Mouse (Mus musculus) spleen, postnatal 14 days (tissue): ENCODE data around the gene Olfr530.

Source experiments
- DNase-seq, 2 experiments: peaks; one replicate each; pipeline ENCODE4 v3.0.0; 2021 to 2022; ENCODE audit warnings: low spot score in 2 of 2

Gene Olfr530

DNA sequence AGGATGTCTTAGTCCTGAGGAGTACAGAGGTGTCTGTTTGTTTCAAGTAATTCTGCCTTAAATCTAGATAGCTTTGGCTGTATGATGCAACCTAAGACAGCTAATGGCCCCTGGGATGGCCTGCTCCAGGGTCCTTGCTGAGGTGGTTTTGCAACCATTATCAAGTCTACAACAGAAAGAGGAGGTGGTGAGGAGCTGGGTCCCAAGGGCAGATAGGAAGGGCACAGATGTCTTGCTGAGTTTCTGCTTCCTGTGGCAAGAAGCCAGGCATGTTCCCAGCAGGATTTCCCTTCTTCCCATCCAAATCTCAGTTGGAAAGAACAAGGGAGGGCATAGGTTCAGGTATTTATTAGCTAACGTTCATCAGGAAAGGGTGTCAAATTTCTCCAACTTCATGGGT lies at the start of gene Olfr530:
TSS of gene Olfr530 (minus strand) at position 101 of the 400 bp plus-strand sequence.
- no peak for DNase-seq

DNA sequence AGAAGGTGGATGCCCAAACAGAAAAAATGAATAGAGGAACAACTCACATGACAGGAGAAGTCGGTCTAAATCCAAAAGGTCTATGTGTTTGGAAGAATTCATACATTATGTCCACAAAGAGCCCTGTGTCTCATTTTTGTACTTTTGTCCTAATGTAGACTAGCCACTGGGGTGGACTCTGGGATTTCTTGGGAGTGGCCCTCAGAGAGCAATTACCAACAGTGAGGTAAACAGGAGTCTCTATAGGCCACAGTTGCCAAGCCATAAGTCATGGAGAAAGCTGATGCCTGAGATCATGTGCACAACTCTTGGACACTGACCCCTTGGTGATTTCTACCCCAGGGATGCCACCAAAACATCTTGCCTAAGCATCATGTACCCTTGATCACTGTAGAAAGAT lies 45.4 kb upstream of the Olfr530 start, which contains the start of gene Olfr532:
TSS of gene Olfr532 (minus strand) at position 101 of the 400 bp plus-strand sequence.
- no peak for DNase-seq

- DNase-seq, result no peak
Observed at GRCm38 (mm10) chr7:140402818-140403217, 26.7 kb upstream of the Olfr530 start, which contains the start of gene Olfr531. Gene Olfr531, minus strand, starts transcription at chr7:140402918.

- no peak for DNase-seq
Observed at GRCm38 (mm10) chr7:140376911-140377310, 780 bp upstream of the Olfr530 start.

GRCm38 (mm10) chr7:140374300-140374699 lies 1.8 kb downstream of the Olfr530 start:
- no peak for DNase-seq

DNA sequence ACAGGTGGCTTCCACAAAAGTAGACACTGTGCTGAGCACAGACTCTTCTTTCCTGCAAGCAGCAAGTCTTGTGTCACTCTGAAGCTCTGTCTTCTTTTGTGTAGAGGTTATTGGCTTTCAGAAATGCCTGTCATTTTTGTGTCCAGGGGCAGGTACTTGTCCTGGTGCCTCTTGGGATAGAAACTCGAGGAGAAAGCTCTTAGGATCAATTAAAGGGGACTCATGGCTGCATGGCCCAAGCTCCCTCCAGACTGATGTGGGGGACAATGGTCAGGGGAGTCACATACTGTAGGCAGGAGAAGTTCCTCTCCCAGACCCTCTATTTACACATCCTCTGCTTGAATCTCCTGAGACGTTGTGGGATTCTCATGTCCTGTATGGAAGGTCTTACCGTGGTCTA lies 14.6 kb downstream of the Olfr530 start, which contains the start of gene Olfr60:
TSS of gene Olfr60 (minus strand) at position 101 of the 400 bp plus-strand sequence.
- DNase-seq, result no peak

DNA sequence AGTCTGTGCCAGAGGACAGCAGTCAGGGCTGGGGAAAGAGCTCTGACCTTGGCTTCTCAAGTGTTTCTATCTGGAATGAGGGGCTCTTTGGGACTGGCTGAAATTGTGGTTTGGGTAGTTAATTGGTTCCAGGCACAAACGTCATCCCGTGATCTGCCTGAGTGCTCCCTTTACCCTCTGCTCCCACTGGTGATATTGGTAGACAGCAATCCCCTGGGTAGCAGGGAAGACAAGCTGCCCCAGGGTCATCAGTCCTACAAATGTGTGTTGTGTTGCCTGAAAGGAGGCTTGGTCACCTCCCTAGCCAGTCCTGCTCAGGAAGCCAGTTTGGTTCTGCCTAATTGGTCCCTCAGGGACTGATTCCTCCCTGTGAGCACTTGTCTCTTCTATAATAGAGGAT lies 42.4 kb downstream of the Olfr530 start, which contains the start of gene Olfr527:
TSS of gene Olfr527 (plus strand) at position 301 of the 400 bp plus-strand sequence.
- DNase-seq, result no peak

- no peak for DNase-seq
Observed at GRCm38 (mm10) chr7:140329766-140330304, 46.3 kb downstream of the Olfr530 start.
